Mouse (Mus musculus) lung, adult 2 months (tissue): Measurements from ENCODE around the gene Gpc6. TPM values are rescaled to one million over a fixed set of nuclear protein-coding genes. Genes with fewer than 3 reads are reported as not detected.

Experiments
- DNase-seq: peaks from one replicate; pipeline ENCODE4 v3.0.0; 2022
- H3K4me1 ChIP-seq: fragments of 200-500 bp; 2 replicates; pipeline ENCODE4 v1.6.1; 2011; ENCODE audit warnings: low read length; ENCODE audit not compliant: control insufficient read depth, insufficient read depth
- H3K4me3 ChIP-seq: fragments of 200-500 bp; replicated peaks from 2 replicates; pipeline ENCODE3; 2011; ENCODE audit warnings: low read depth, mild to moderate bottlenecking, control low read depth, low read length; ENCODE audit errors: extremely low read depth
- CTCF ChIP-seq: fragments of 200-500 bp; IDR thresholded peaks from 2 replicates; pipeline ENCODE4 v1.5.1; 2011; ENCODE audit warnings: mild to moderate bottlenecking, low read length, control low read depth; ENCODE audit not compliant: insufficient read depth
- POLR2A ChIP-seq: fragments of 200-500 bp; IDR thresholded peaks from 2 replicates; pipeline ENCODE4 v1.6.1; 2011; ENCODE audit warnings: low read depth, mild to moderate bottlenecking, control low read depth, low read length, borderline replicate concordance; ENCODE audit errors: extremely low read depth
- WGBS: fragments of 180-500 bp; shearing (Covaris S2); methylation state at CpG from one replicate; pipeline ENCODE4 v1.1.7; 2018; 5-methylcytosine and 5-hydroxymethylcytosine counted together
- polyA plus RNA-seq: library from polyadenylated mRNA; depleted of rRNA; stranded (reverse); fragments of >200 nt; gene quantifications from 2 replicates; pipeline ENCODE4 v1.2.3, GENCODE M21; 2012

Gpc6 gene
- polyA plus RNA-seq, 1 experiment: 2.4 TPM

GRCm38 (mm10) chr14:117930848-117931816, 1006.0 kb downstream of the Gpc6 start:
- Histone ChIP-seq H3K4me3 (no peak overlapping the region), H3K4me1 (no peaks in the 10 kb centered on the region)
- WGBS: 75% methylated on average over 16 of the region's 16 CpGs
- no peak for TF ChIP-seq CTCF
- TF ChIP-seq POLR2A: no peak
- no peak for DNase-seq

- 93% methylated on average over 17 of the region's 17 CpGs for WGBS
- Histone ChIP-seq H3K4me1 (no peaks in the 10 kb centered on the region), H3K4me3 (no peak overlapping the region)
- no peak for DNase-seq
- TF ChIP-seq CTCF: no peak
- TF ChIP-seq POLR2A: no peak
Measured at GRCm38 (mm10) chr14:117932163-117932851, 1007.2 kb downstream of the Gpc6 start.

GRCm38 (mm10) chr14:117938554-117938953, 1013.4 kb downstream of the Gpc6 start:
- DNase-seq: no peak
- H3K4me3 ChIP-seq: no peak overlapping the region
- 26% methylated on average over 2 of the region's 2 CpGs for WGBS
- H3K4me1 ChIP-seq: no peaks in the 10 kb centered on the region
- TF ChIP-seq POLR2A (no peak), CTCF (no peak)

GRCm38 (mm10) chr14:117939471-117939870, 1014.4 kb downstream of the Gpc6 start:
- no peak for DNase-seq
- Histone ChIP-seq H3K4me1 (no peaks in the 10 kb centered on the region), H3K4me3 (no peak overlapping the region)
- WGBS: 92% methylated on average over 7 of the region's 7 CpGs
- TF ChIP-seq POLR2A (no peak), CTCF (no peak)

- WGBS: 36% methylated on average over 4 of the region's 4 CpGs
- no peak for TF ChIP-seq POLR2A
- no peak for TF ChIP-seq CTCF
- no peak for DNase-seq
- Histone ChIP-seq H3K4me1 (no peaks in the 10 kb centered on the region), H3K4me3 (no peak overlapping the region)
Measured at GRCm38 (mm10) chr14:117945920-117946503, 1020.9 kb downstream of the Gpc6 start.

- no peaks in the 10 kb centered on the region for H3K4me1 ChIP-seq
- WGBS: 49% methylated on average over 15 of the region's 15 CpGs
- H3K4me3 ChIP-seq: no peak overlapping the region
- no peak for TF ChIP-seq POLR2A
- no peak for TF ChIP-seq CTCF
- no peak for DNase-seq
Measured at GRCm38 (mm10) chr14:117951265-117951664, 1026.2 kb downstream of the Gpc6 start.

- TF ChIP-seq CTCF: no peak
- no peak for TF ChIP-seq POLR2A
- Histone ChIP-seq H3K4me3 (no peak overlapping the region), H3K4me1 (no peaks in the 10 kb centered on the region)
- whole genome bisulfite sequencing: 23% methylated on average over 5 of the region's 5 CpGs
- DNase-seq: no peak
Measured at GRCm38 (mm10) chr14:117951686-117952085, 1026.6 kb downstream of the Gpc6 start.

- WGBS: 72% methylated on average over 3 of the region's 3 CpGs
- DNase-seq: no peak
- no peak overlapping the region for H3K4me3 ChIP-seq
- TF ChIP-seq CTCF (no peak), POLR2A (no peak)
- H3K4me1 ChIP-seq: no peaks in the 10 kb centered on the region
Measured at GRCm38 (mm10) chr14:117956051-117956450, 1030.9 kb downstream of the Gpc6 start.

GRCm38 (mm10) chr14:117958389-117958788, 1033.3 kb downstream of the Gpc6 start:
- WGBS: 92% methylated on average over 11 of the region's 11 CpGs
- Histone ChIP-seq H3K4me1 (no peaks in the 10 kb centered on the region), H3K4me3 (no peak overlapping the region)
- DNase-seq: no peak
- TF ChIP-seq CTCF: no peak
- no peak for TF ChIP-seq POLR2A

- no peak for TF ChIP-seq POLR2A
- TF ChIP-seq CTCF: no peak
- Histone ChIP-seq H3K4me3 (no peak overlapping the region), H3K4me1 (no peaks in the 10 kb centered on the region)
- no peak for DNase-seq
- 56% methylated on average over 6 of the region's 6 CpGs for WGBS
Measured at GRCm38 (mm10) chr14:117961267-117961666, 1036.2 kb downstream of the Gpc6 start.

GRCm38 (mm10) chr14:117961844-117962243, 1036.7 kb downstream of the Gpc6 start:
- H3K4me1 ChIP-seq: no peaks in the 10 kb centered on the region
- no peak for TF ChIP-seq CTCF
- TF ChIP-seq POLR2A: no peak
- no peak for DNase-seq
- 76% methylated on average over 6 of the region's 6 CpGs for WGBS
- H3K4me3 ChIP-seq: no peak overlapping the region
